Mouse (Mus musculus): ENCODE measurements at regions not wholly inside any gene's neighbourhood (a gene's known extent, or its start where the extent isn't known, plus 50 kb on each side); places are given as distances from the start of the nearest gene placed in this dataset.
"Not testable (repeated sequence)": the region's sequence is repeated elsewhere in the genome, so short reads cannot be mapped to it uniquely, and the experiment has no call there.

GRCm38 (mm10) chr5:4355609-4356224 lies 163.6 kb downstream of the Mterf1b start:
- DNase-seq = no peak

- not testable (repeated sequence) for DNase-seq
Observed at GRCm38 (mm10) chr5:4356555-4357273, 164.5 kb downstream of the Mterf1b start.

GRCm38 (mm10) chr5:4361547-4361946 lies 169.4 kb downstream of the Mterf1b start:
- DNase-seq = not testable (repeated sequence)

GRCm38 (mm10) chr5:4384719-4385118 lies 192.6 kb downstream of the Mterf1b start:
- DNase-seq = not testable (repeated sequence)

GRCm38 (mm10) chr5:4391083-4391482 lies 198.9 kb downstream of the Mterf1b start:
- peak; percentile 12 to 31 for DNase-seq

GRCm38 (mm10) chr5:4394353-4395052 lies 202.3 kb downstream of the Mterf1b start:
- not testable (repeated sequence) for DNase-seq

GRCm38 (mm10) chr5:4398087-4398486 lies 205.9 kb downstream of the Mterf1b start:
- DNase-seq = no peak

- no peak for DNase-seq
Observed at GRCm38 (mm10) chr5:4417761-4418160, 225.6 kb downstream of the Mterf1b start.
